10 mouse cellular contexts compared by ENCODE assay signal in the genomic region with DNA sequence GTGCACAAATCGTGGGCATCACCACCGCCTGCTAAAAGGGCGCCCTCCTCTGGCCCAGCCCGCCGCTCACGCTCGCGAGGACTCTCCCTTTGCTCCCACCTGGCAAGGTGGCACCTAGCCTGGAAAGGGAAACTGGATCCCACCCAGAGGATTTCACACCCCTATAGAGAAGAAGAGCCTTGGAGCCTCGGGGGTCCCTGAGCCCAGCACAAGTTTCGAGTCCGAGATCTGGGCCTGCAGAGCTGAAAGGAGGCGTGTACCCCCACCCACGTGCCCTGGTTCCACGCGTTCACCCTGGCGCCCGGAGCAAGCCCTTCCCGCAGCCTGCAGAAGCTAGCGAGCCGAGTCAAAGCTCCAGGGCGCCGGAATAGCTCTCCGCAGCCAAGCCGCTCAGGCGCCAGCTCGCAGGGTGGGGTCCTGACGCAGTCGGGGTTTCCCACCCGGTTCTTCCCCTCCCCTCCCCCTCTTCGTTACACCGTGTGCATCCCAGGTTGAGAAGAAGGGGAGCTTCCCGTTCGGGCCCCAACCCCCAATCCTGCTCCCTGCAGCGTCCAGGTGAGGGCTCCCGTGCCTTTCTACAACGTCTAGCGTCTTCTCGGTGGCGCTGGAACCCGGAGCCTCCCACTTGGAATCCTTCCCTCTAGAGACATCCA. TPM values are rescaled to one million over a fixed set of nuclear protein-coding genes. Genes with fewer than 3 reads are reported as not detected.
DNase-seq lines count a peak whose midpoint lies in the region; ATAC-seq and TF ChIP-seq lines count a peak whose summit lies in the region.
"Had no signal": no experiment of that assay in that cellular context is flagged by ENCODE, and none has a peak within 500 bp of the region (broad histone marks: within the 10 kb centered on the region; RNA-seq: fewer than 3 reads in every experiment).

No protein-coding gene starts in this region.

- no peaks in the 10 kb centered on the region for H3K36me3 ChIP-seq in embryonic facial prominence, embryonic 14.5 days (ENCODE audit: control insufficient read depth, insufficient read depth, low read length)
- H3K36me3 ChIP-seq in midbrain, embryonic 11.5 days (ENCODE audit: control insufficient read depth, insufficient read depth, low read length), result no peaks in the 10 kb centered on the region
- H3K36me3 ChIP-seq: limb, embryonic 12.5 days had no signal

- peak overlapping the region; percentile 32 for H3K4me2 ChIP-seq in embryonic facial prominence, embryonic 14.5 days (ENCODE audit: low read depth, low read length)
- H3K4me2 ChIP-seq in midbrain, embryonic 11.5 days, result peak overlapping the region; percentile 98
- H3K4me2 ChIP-seq: limb, embryonic 12.5 days had no signal

- H3K9ac ChIP-seq in embryonic facial prominence, embryonic 14.5 days (ENCODE audit: low read depth, low read length), result no peak overlapping the region
- peak overlapping the region; percentile 33; the same call in 1 of the 2 replicates for H3K9ac ChIP-seq in midbrain, embryonic 11.5 days (ENCODE audit: low read length)
- H3K9ac ChIP-seq: limb, embryonic 12.5 days had no signal

- peak overlapping the region; percentile 52 for H3K4me3 ChIP-seq in layer of hippocampus, adult 2 months
- H3K4me3 ChIP-seq in embryonic facial prominence, embryonic 14.5 days (ENCODE audit: low read depth, low read length), result peak overlapping the region; percentile 14; the same call in 1 of the 2 replicates
- peak overlapping the region; percentile 62 for H3K4me3 ChIP-seq in midbrain, embryonic 11.5 days (ENCODE audit: low read depth, low read length)
- H3K4me3 ChIP-seq: limb, embryonic 12.5 days had no signal

- no peaks in the 10 kb centered on the region for H3K9me3 ChIP-seq in embryonic facial prominence, embryonic 14.5 days (ENCODE audit: control insufficient read depth, low read length)
- no peaks in the 10 kb centered on the region for H3K9me3 ChIP-seq in midbrain, embryonic 11.5 days (ENCODE audit: control insufficient read depth, low read length)
- H3K9me3 ChIP-seq: limb, embryonic 12.5 days had no signal

- no peak for ATAC-seq in embryonic facial prominence, embryonic 14.5 days (ENCODE audit: low read depth)
- no peak for ATAC-seq in midbrain, embryonic 11.5 days (ENCODE audit: low FRiP score)
- ATAC-seq: inflammation-experienced regulatory T-cells, adult 6 months had no signal

- 3% methylated on average over 27 of the region's 40 CpGs for WGBS in embryonic facial prominence, embryonic 14.5 days
- WGBS in midbrain, embryonic 11.5 days, result 2% methylated on average over 37 of the region's 40 CpGs

- no peak for DNase-seq in layer of hippocampus, adult 2 months (ENCODE audit: low spot score in 2 of 2)
- no peak for DNase-seq in layer of hippocampus, postnatal 25 days (ENCODE audit: extremely low spot score in 1 of 2, low spot score in 1 of 2)
- peak; percentile 71 for DNase-seq in brain, adult 2 months (ENCODE audit: low read depth, low spot score)
- DNase-seq in embryonic facial prominence, embryonic 14.5 days (ENCODE audit: low spot score), result no peak
- DNase-seq in midbrain, embryonic 11.5 days (ENCODE audit: low spot score, missing footprints), result no peak
- no peak for DNase-seq in thymus, postnatal 25 days
- DNase-seq in adipocyte (ENCODE audit: low spot score), result no peak
- DNase-seq in urinary bladder, postnatal 4 days (ENCODE audit: low spot score in 2 of 2), result no peak

- H3K27me3 ChIP-seq in embryonic facial prominence, embryonic 14.5 days (replicated peaks; ENCODE audit: control insufficient read depth, insufficient read depth, low read length), result peaks cover 79% of the 10 kb centered on the region
- H3K27me3 ChIP-seq in midbrain, embryonic 11.5 days (ENCODE audit: control insufficient read depth, insufficient read depth, low read length), result peaks cover 68% of the 10 kb centered on the region

- peak; percentile 56 for TF ChIP-seq CTCF in layer of hippocampus, adult 2 months (conservative IDR thresholded peaks at IDR 0.05)

- no peaks in the 10 kb centered on the region for H3K4me1 ChIP-seq in embryonic facial prominence, embryonic 14.5 days (ENCODE audit: control insufficient read depth, insufficient read depth, low read length)
- peaks cover 36% of the 10 kb centered on the region for H3K4me1 ChIP-seq in midbrain, embryonic 11.5 days (ENCODE audit: control insufficient read depth, insufficient read depth, low read length)

- H3K27ac ChIP-seq in layer of hippocampus, adult 2 months, result no peak overlapping the region; the same call in 1 of the 2 replicates
- no peak overlapping the region for H3K27ac ChIP-seq in embryonic facial prominence, embryonic 14.5 days (replicated peaks; ENCODE audit: low read depth, low read length)
- no peak overlapping the region for H3K27ac ChIP-seq in midbrain, embryonic 11.5 days (ENCODE audit: low read depth, low read length)
- H3K27ac ChIP-seq: limb, embryonic 12.5 days had no signal

RNA-seq across cellular contexts. Expression of gene Igsf21, which starts 2.3 kb away (rescaled TPM):
- 10 to 100 TPM; 39.1 to 41.4 TPM for total RNA-seq in layer of hippocampus, adult 2 months (2021)
- total RNA-seq in layer of hippocampus, postnatal 25 days (2021), result 10 to 100 TPM; 43.1 to 50.8 TPM
- 1.7 and 2.8 TPM in 2 replicates for polyA plus RNA-seq in embryonic facial prominence, embryonic 14.5 days (2014; fragmentation: Nextera tagmentation; extraction: Ambion mirVana)
- 15.2 and 16.5 TPM in 2 replicates for polyA plus RNA-seq in midbrain, embryonic 11.5 days (2014; fragmentation: Nextera tagmentation; extraction: Ambion mirVana)
- polyA plus RNA-seq: inflammation-experienced regulatory T-cells, adult 6 months; limb, embryonic 12.5 days had no signal
